Mouse (Mus musculus): Measurements from ENCODE around the gene 2210408I21Rik. TPM values are rescaled to one million over a fixed set of nuclear protein-coding genes. Genes with fewer than 3 reads are reported as not detected.

The 2210408I21Rik gene
- total RNA-seq, 4 experiments from 2014 or later: 5.5 to 7.2 (median 5.9) TPM

- no peak for DNase-seq (ENCODE audit: low spot score)
Measured at GRCm38 (mm10) chr13:77478425-77479119, 343.2 kb downstream of the 2210408I21Rik start.

- DNase-seq (ENCODE audit: low spot score): no peak
Measured at GRCm38 (mm10) chr13:77489938-77490651, 354.8 kb downstream of the 2210408I21Rik start.

- no peak for DNase-seq (ENCODE audit: low spot score)
Measured at GRCm38 (mm10) chr13:77514046-77514445, 378.7 kb downstream of the 2210408I21Rik start.

DNA sequence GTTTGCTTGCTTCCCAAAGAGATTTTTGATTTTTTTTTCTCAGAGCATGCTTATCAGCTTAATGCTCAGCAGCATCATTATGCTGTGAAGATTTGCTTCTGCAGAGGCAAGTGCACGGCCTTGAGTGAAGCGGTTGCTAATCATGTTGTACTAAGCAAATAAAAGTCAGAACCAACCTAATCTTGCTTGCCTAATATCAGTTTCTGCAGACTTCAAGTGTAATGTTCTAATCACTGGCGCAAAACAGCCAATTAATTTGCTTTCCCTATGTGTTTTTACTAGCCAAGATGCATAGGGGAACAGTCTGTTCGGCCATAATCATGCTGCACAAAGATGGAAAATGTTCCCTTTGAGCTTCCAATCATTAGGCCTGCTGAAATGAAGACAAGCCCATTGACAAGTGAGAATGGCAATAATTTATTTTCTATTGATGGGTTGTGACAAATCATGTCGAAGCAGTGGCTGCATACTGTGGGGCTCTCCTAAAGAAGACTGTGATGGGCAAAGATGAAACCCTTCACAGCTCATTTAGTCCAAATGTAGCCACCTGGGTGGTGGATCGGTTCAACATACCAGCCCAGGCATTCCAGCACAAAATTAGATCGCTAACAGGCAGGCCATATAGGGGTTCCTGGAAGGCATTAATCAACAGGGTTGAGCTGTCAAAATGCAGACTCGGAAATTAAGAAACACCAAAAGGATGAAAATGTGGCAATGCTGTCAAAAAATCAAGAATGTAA is 393.8 kb downstream of the 2210408I21Rik start:
- DNase-seq (ENCODE audit: low spot score): no peak

- no peak for DNase-seq (ENCODE audit: low spot score)
Measured at GRCm38 (mm10) chr13:77529760-77530159, 394.4 kb downstream of the 2210408I21Rik start.

DNA sequence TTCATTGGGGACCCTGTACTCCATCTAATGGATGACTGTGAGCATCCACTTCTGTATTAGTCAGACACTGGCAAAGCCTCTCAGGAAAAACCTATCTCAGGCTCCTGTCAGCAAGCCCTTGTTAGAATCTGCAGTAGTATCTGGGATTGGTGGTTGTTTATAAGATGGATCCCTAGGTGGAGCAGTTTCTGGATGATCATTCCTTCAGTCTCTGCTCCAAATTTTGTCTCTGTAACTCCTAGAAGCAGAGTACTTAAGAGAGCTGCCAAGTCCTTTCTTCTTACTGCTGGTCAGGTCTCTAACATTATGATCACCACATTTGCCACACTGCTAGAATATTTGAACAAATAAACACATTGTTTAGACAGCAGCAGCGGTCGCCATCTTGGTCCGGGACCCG is 402.1 kb downstream of the 2210408I21Rik start:
- DNase-seq (ENCODE audit: low spot score): no peak

DNA sequence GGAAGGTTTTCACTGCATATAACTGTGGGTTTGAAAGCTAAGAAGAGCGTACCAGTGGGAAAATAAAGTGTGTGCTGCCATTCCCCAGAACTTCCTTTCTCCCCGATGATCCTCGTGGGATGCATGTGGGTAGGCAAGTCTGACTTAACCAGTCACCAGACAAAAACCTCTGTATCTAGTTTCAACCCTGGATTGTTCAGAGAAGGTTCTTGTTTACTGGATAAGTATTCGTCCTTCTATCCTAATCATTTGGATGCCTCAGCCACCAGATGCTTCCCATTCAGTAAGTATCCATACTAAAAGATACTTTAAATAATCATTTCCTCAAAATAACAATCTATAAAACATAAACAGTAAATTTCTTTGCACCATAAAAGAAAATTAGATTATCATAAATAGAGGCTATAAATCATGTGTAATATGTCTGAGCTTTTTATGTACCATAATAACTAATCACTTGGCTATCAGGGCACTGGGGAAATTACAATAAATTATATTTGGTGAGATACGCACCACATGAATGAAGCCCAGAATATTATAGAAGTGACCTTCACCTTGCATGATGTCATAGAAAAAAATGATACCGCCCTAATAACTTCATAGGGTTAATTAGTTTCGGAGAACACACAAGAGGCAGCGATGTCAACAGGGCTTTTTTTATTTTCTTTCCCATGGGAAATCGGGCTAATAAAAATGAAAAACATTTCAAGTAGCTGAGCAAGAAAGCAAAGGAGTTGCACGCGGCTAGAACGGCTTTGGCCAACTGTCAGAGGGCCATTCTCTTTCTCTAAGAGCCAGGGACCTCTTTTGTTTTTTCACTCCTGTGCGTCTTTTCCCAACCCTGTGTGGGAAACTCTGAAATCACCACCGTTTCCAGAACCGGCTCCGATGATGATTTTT is 412.4 kb downstream of the 2210408I21Rik start:
- DNase-seq (ENCODE audit: low spot score): no peak

DNA sequence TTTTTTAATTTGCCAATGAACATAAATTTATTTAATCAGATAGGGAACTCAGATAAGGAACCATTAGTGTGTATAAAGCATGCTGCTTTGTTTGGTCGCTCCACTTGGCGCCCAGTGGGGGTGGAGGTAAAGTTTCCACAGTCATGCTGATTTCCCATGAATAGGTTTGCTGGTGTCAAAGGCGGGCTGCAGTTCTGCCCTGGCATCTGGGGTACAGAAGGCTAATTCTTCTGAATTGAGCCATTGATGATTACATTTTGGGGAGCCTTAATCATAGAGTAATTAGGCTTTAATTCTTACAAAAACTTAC is 413.0 kb downstream of the 2210408I21Rik start:
- no peak for DNase-seq (ENCODE audit: low spot score)

DNA sequence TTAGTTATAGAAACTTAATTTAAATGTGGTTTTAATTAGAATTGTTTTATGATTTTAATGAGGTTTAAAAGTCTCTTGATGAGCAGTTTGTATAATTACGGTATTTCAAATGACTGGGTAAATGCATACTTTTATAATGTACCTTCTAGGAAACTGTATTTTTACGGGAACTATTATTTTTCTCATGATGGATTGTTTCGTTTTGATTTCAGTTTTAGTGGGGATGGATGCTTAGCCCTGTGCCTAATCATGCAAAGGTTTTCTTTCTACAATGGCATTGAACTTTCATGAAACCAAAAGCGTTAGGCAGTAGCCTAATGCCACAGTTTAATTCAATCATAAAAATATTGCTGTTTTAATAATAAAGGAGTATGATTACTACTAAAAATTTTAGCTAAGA is 413.4 kb downstream of the 2210408I21Rik start:
- DNase-seq (ENCODE audit: low spot score): no peak

- DNase-seq (ENCODE audit: low spot score): no peak
Measured at GRCm38 (mm10) chr13:77594011-77594410, 458.7 kb downstream of the 2210408I21Rik start.

- no peak for DNase-seq (ENCODE audit: low spot score)
Measured at GRCm38 (mm10) chr13:77615346-77615745, 480.0 kb downstream of the 2210408I21Rik start.

Other genes starting within 250 kb of the 2210408I21Rik start
- 10 to 100 TPM; 24.1 to 33.3 (median 25.8) TPM for gene Slf1, start 67 bp upstream of the 2210408I21Rik start, total RNA-seq (2022)

Measured in heart, adult 8-10 months (tissue).